Comparison of ENCODE assay signal across 8 mouse cellular contexts in genomic region chr11:49986277-49987036, GRCm38 (mm10). TPM values are rescaled to one million over a fixed set of nuclear protein-coding genes. Genes with fewer than 3 reads are reported as not detected.
DNase-seq lines count a peak whose midpoint lies in the region; ATAC-seq lines count a peak whose summit lies in the region.
"Had no signal": no experiment of that assay in that cellular context is flagged by ENCODE, and none has a peak within 500 bp of the region (broad histone marks: within the 10 kb centered on the region; RNA-seq: fewer than 3 reads in every experiment).

No protein-coding gene starts in this region.

- 27% methylated on average over 10 of the region's 10 CpGs for WGBS in forebrain, embryonic 11.5 days
- WGBS in hindbrain, embryonic 13.5 days = 24% methylated on average over 10 of the region's 10 CpGs

- no peak overlapping the region for H3K9ac ChIP-seq in forebrain, embryonic 11.5 days (ENCODE audit: low read length)
- no peak overlapping the region for H3K9ac ChIP-seq in hindbrain, embryonic 13.5 days
- H3K9ac ChIP-seq: limb, embryonic 13.5 days had no signal

- no peak overlapping the region for H3K4me3 ChIP-seq in forebrain, embryonic 11.5 days (ENCODE audit: low read depth, low read length)
- H3K4me3 ChIP-seq in hindbrain, embryonic 13.5 days = no peak overlapping the region
- H3K4me3 ChIP-seq: limb, embryonic 13.5 days had no signal

- ATAC-seq in forebrain, embryonic 11.5 days (replicated peaks; ENCODE audit: low FRiP score) = peak; percentile 82
- 0 out of 2 replicates have a peak, but pooled peaks have one; percentile 72 for ATAC-seq in hindbrain, embryonic 13.5 days (ENCODE audit: low FRiP score)
- ATAC-seq in megakaryocyte, adult 5-6 weeks (ENCODE audit: poor library complexity, severe bottlenecking) = peak; percentile 72

- H3K27me3 ChIP-seq in forebrain, embryonic 11.5 days (ENCODE audit: control insufficient read depth, insufficient read depth, low read length) = no peaks in the 10 kb centered on the region
- no peaks in the 10 kb centered on the region for H3K27me3 ChIP-seq in hindbrain, embryonic 13.5 days
- H3K27me3 ChIP-seq: limb, embryonic 13.5 days had no signal

- H3K4me1 ChIP-seq in forebrain, embryonic 11.5 days (replicated peaks; ENCODE audit: control insufficient read depth, insufficient read depth, low read length) = no peaks in the 10 kb centered on the region
- H3K4me1 ChIP-seq in hindbrain, embryonic 13.5 days (replicated peaks) = no peaks in the 10 kb centered on the region
- H3K4me1 ChIP-seq: limb, embryonic 13.5 days had no signal

- no peak overlapping the region for H3K27ac ChIP-seq in forebrain, embryonic 11.5 days (ENCODE audit: low read depth, low read length)
- no peak overlapping the region for H3K27ac ChIP-seq in hindbrain, embryonic 13.5 days
- H3K27ac ChIP-seq: limb, embryonic 13.5 days had no signal

- DNase-seq in NIH3T3 (ENCODE audit: low read depth) = peak; percentile 76
- DNase-seq in brain, embryonic 18.5 days (ENCODE audit: low read depth, low spot score) = peak; percentile 10
- DNase-seq in forebrain, embryonic 11.5 days (ENCODE audit: low spot score) = peak; percentile 75
- DNase-seq in left cerebral cortex, adult 11 months (ENCODE audit: low spot score) = peak; percentile 29
- DNase-seq in skeletal muscle tissue, adult 2 months (ENCODE audit: low read depth, low spot score) = peak; percentile 32

- no peaks in the 10 kb centered on the region for H3K9me3 ChIP-seq in forebrain, embryonic 11.5 days (ENCODE audit: control insufficient read depth, low read length)
- no peaks in the 10 kb centered on the region for H3K9me3 ChIP-seq in hindbrain, embryonic 13.5 days
- H3K9me3 ChIP-seq: limb, embryonic 13.5 days had no signal

- H3K36me3 ChIP-seq in forebrain, embryonic 11.5 days (ENCODE audit: control insufficient read depth, insufficient read depth, low read length) = no peaks in the 10 kb centered on the region
- no peaks in the 10 kb centered on the region for H3K36me3 ChIP-seq in hindbrain, embryonic 13.5 days
- H3K36me3 ChIP-seq: limb, embryonic 13.5 days had no signal

- no peak overlapping the region for H3K4me2 ChIP-seq in forebrain, embryonic 11.5 days (ENCODE audit: low read depth, low read length, severe bottlenecking)
- H3K4me2 ChIP-seq in hindbrain, embryonic 13.5 days = no peak overlapping the region
- H3K4me2 ChIP-seq: limb, embryonic 13.5 days had no signal

RNA-seq across cellular contexts. Expression of gene Rnf130, which starts 38.7 kb away (rescaled TPM):
- 92.3 and 92.5 TPM in 2 replicates for polyA plus RNA-seq in forebrain, embryonic 11.5 days (2014; fragmentation: Nextera tagmentation; extraction: Ambion mirVana)
- 60.3 and 63.6 TPM in 2 replicates for polyA plus RNA-seq in hindbrain, embryonic 13.5 days (2015; fragmentation: Nextera tagmentation; extraction: Ambion mirVana)
- total RNA-seq in megakaryocyte, adult 5-6 weeks (2015) = 424 and 462 TPM in 2 replicates
- total RNA-seq in megakaryocyte, adult 5-6 weeks (2017) = 408 and 436 TPM in 2 replicates

Comparison
In these comparisons a context has a peak if more than half of its experiments do, and no peak if none do; other contexts are left out.
1. DNase-seq: peak in every context shown above with its lines; median percentile 76 in NIH3T3; 75 in forebrain, embryonic 11.5 days; 32 in skeletal muscle tissue, adult 2 months; 29 in left cerebral cortex, adult 11 months; 10 in brain, embryonic 18.5 days.